Mouse (Mus musculus): ENCODE measurements at regions not wholly inside any gene's neighbourhood (a gene's known extent, or its start where the extent isn't known, plus 50 kb on each side); places are given as distances from the start of the nearest gene placed in this dataset.

- TF ChIP-seq POLR2A (IDR thresholded peaks at IDR 0.05; ENCODE audit: low read depth, low read length), result no peak
- TF ChIP-seq CTCF (IDR thresholded peaks at IDR 0.05; ENCODE audit: extremely low read depth, insufficient read length, insufficient replicate concordance, low read depth, low read length), result no peak
Measured at GRCm38 (mm10) chr2:51306257-51306656, 157.3 kb upstream of the Rnd3 start.
